6 mouse cellular contexts compared by ENCODE assay signal in genomic region chr17:27296156-27296555, GRCm38 (mm10).
"Had no signal": no experiment of that assay in that cellular context is flagged by ENCODE, and none has a peak within 500 bp of the region (broad histone marks: within the 10 kb centered on the region; RNA-seq: fewer than 3 reads in every experiment).

No protein-coding gene starts in this region.

- DNase-seq: kidney, adult 8-10 months; lung, embryonic 14.5 days; lung, postnatal 10 days; right cerebral cortex, adult 18-20 months; thymus, adult 18-20 months; thymus, postnatal 14 days had no signal
